Mouse (Mus musculus): Measurements from ENCODE around the gene Eif2ak4.

GRCm38 (mm10) chr2:118483032-118483431 lies 94.6 kb downstream of the Eif2ak4 start:
- TF ChIP-seq CTCF (IDR thresholded peaks at IDR 0.05; ENCODE audit: insufficient read depth, low read length) (no peak), POLR2A (IDR thresholded peaks at IDR 0.05; ENCODE audit: borderline replicate concordance, extremely low read depth, low read depth, low read length) (no peak)
